Mouse (Mus musculus) frontal cortex, postnatal 36 days (tissue): ENCODE data around the gene Pyroxd1.

Experiments used
- DNase-seq, 2 experiments: peaks; one replicate each; pipeline ENCODE4 v3.0.0; 2022; ENCODE audit warnings: low spot score in 2 of 2

Pyroxd1 gene

GRCm38 (mm10) chr6:142369568-142369967, 24.1 kb downstream of the Pyroxd1 start:
- DNase-seq: no peak

- no peak for DNase-seq
Measured at GRCm38 (mm10) chr6:142377081-142377480, 31.6 kb downstream of the Pyroxd1 start.

- no peak for DNase-seq
Measured at GRCm38 (mm10) chr6:142378576-142379330, 33.3 kb downstream of the Pyroxd1 start.

- no peak for DNase-seq
Measured at GRCm38 (mm10) chr6:142379961-142380360, 34.5 kb downstream of the Pyroxd1 start.

- DNase-seq: no peak
Measured at GRCm38 (mm10) chr6:142381615-142382014, 36.2 kb downstream of the Pyroxd1 start.

- no peak for DNase-seq
Measured at GRCm38 (mm10) chr6:142384521-142384920, 39.1 kb downstream of the Pyroxd1 start.

GRCm38 (mm10) chr6:142386285-142387010, 41.0 kb downstream of the Pyroxd1 start:
- DNase-seq: no peak

GRCm38 (mm10) chr6:142387011-142387754, 41.7 kb downstream of the Pyroxd1 start, which contains the start of the genes Recql and Golt1b:
Recql (minus strand) TSS chr6:142387087.
Golt1b (plus strand) TSS chr6:142387221.
- peak; percentile 99 for DNase-seq

GRCm38 (mm10) chr6:142387755-142388271, 42.4 kb downstream of the Pyroxd1 start:
- no peak for DNase-seq

- peak; percentile 12 to 24 for DNase-seq
Measured at GRCm38 (mm10) chr6:142389101-142389500, 43.6 kb downstream of the Pyroxd1 start.

GRCm38 (mm10) chr6:142392312-142392711, 46.9 kb downstream of the Pyroxd1 start:
- no peak for DNase-seq

GRCm38 (mm10) chr6:142394669-142395068, 49.2 kb downstream of the Pyroxd1 start:
- peak; percentile 12 to 15 for DNase-seq

GRCm38 (mm10) chr6:142395756-142396155, 50.3 kb downstream of the Pyroxd1 start:
- no peak for DNase-seq

- DNase-seq: no peak
Measured at GRCm38 (mm10) chr6:142411140-142411539, 65.7 kb downstream of the Pyroxd1 start.
